Mouse (Mus musculus): ENCODE data around the gene Fth1. TPM values are rescaled to one million over a fixed set of nuclear protein-coding genes. Genes with fewer than 3 reads are reported as not detected.
"Not testable (repeated sequence)": the region's sequence is repeated elsewhere in the genome, so short reads cannot be mapped to it uniquely, and the experiment has no call there.

Fth1 gene
- polyA plus RNA-seq, 1 experiment from 2014 or later: 1,524 TPM

DNA sequence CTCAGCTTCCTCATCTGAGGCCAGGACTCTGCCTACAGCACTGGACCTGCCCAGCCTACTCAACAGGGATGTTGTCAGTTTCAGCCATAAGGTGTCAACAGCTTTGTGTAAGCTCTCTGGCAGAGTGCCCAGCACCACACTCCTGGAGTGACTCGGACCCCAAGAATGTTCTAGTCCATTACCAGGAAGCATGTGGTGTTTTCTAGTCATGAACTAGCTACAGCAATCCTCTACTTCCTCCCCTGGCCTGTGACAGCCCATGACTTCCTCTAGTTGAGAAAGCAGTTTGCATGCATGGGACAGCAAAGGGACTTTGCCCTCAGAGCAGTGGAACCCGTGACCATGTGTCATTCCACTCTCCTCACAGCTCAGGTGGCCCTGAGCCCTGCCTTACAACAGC is 5.5 kb upstream of the Fth1 start:
- H3K4me2 ChIP-seq (replicated peaks; ENCODE audit: low read depth, low read length); H3K9me3 ChIP-seq (ENCODE audit: control insufficient read depth, low read depth, low read length); H3K27ac ChIP-seq (ENCODE audit: low read length); H3K4me3 ChIP-seq (ENCODE audit: low read depth, low read length); H3K27me3 ChIP-seq (ENCODE audit: control insufficient read depth, insufficient read depth, low read length); H3K4me1 ChIP-seq (ENCODE audit: control insufficient read depth, insufficient read depth, low read length); H3K36me3 ChIP-seq (ENCODE audit: control insufficient read depth, insufficient read depth, low read length); H3K9ac ChIP-seq (replicated peaks; ENCODE audit: low read depth, low read length): not testable (repeated sequence)
- WGBS: 55% methylated on average over 2 of the region's 2 CpGs
- ATAC-seq (ENCODE audit: insufficient number of reproducible peaks, insufficient read depth, low FRiP score, low read depth): peak; percentile 56; the same call in 1 of the 2 replicates

DNA sequence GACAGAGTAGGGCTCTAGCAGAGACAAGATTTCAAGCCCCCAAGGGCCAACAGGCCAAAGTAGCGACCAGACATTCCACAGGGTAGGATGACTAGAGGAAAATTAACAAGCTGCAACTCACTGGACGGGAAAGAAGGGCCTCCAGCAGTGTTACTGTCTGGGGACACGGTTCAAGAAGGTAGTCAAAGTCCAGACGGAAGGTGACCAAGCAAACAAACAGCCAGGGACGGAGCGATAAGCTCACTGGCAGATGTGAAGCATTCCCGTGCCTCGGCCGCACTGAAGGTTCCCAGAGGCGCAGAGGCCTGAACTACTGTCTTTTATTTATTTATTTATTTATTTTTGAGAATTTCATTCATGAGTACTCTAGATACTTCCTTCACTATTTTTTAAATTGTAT is 3.3 kb upstream of the Fth1 start:
- H3K9me3 ChIP-seq (ENCODE audit: control insufficient read depth, low read depth, low read length): no peaks in the 10 kb centered on the region
- H3K9ac ChIP-seq (replicated peaks; ENCODE audit: low read depth, low read length): no peak overlapping the region
- no peak overlapping the region for H3K4me2 ChIP-seq (replicated peaks; ENCODE audit: low read depth, low read length)
- 76% methylated on average over 10 of the region's 10 CpGs for WGBS
- H3K27me3 ChIP-seq (ENCODE audit: control insufficient read depth, insufficient read depth, low read length): no peaks in the 10 kb centered on the region
- H3K4me1 ChIP-seq (ENCODE audit: control insufficient read depth, insufficient read depth, low read length): peaks cover 10% of the 10 kb centered on the region; the same call in 1 of the 2 replicates
- no peak overlapping the region for H3K4me3 ChIP-seq (ENCODE audit: low read depth, low read length)
- H3K27ac ChIP-seq (ENCODE audit: low read length): no peak overlapping the region
- ATAC-seq (ENCODE audit: insufficient number of reproducible peaks, insufficient read depth, low FRiP score, low read depth): no peak
- no peaks in the 10 kb centered on the region for H3K36me3 ChIP-seq (ENCODE audit: control insufficient read depth, insufficient read depth, low read length)

DNA sequence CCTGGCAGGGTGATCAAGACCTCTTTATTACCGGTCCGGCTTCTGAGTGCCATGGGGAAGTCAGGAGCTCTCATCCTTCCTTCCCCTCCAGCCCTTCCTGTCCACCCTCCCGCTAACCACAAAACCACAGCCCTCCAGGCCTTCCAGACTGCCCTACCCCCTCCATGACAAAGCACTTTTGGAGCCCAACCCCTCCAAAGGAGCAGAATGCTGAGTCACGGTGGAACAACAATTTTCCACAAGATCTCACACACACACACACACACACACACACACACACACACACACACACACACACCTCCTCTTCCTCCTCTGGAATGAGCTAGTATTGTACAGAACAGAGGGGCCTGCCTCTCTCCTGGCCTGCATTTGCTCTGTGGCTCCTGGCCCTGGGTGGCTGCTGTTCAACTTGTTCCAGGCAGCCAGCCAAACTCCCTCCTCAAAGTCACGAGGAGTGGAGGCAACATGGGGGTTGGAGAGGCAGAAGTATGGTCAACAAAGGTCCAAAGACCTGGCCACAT is 1.9 kb upstream of the Fth1 start:
- 53% methylated on average over 5 of the region's 5 CpGs for WGBS
- ATAC-seq (ENCODE audit: insufficient number of reproducible peaks, insufficient read depth, low FRiP score, low read depth): no peak
- H3K9ac ChIP-seq (replicated peaks; ENCODE audit: low read depth, low read length): no peak overlapping the region
- H3K4me2 ChIP-seq (replicated peaks; ENCODE audit: low read depth, low read length): no peak overlapping the region
- no peak overlapping the region for H3K27ac ChIP-seq (ENCODE audit: low read length)
- peaks cover 11% of the 10 kb centered on the region for H3K4me1 ChIP-seq (ENCODE audit: control insufficient read depth, insufficient read depth, low read length)
- no peak overlapping the region for H3K4me3 ChIP-seq (ENCODE audit: low read depth, low read length)
- no peaks in the 10 kb centered on the region for H3K36me3 ChIP-seq (ENCODE audit: control insufficient read depth, insufficient read depth, low read length)
- no peaks in the 10 kb centered on the region for H3K27me3 ChIP-seq (ENCODE audit: control insufficient read depth, insufficient read depth, low read length)
- no peaks in the 10 kb centered on the region for H3K9me3 ChIP-seq (ENCODE audit: control insufficient read depth, low read depth, low read length)

DNA sequence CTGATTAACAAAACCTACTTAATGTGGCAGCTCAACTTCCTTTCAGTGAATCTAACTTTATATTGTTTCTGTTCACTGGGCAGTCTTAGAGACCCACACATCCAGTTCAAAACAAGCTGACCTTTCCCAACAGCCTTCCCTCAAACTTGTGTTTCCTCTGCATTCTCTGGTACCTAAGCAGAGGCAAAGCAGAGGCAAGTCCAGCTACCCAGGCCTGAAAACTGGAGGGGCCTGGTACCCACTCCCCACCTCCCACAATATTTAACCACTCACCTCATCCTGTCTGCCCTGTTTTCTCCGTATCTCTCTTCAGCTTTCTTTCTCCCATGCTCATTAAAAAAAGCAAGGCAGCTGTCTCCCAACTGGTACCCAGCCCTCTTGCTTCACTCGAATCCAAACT is 1.2 kb upstream of the Fth1 start:
- no peak overlapping the region for H3K27ac ChIP-seq (ENCODE audit: low read length)

DNA sequence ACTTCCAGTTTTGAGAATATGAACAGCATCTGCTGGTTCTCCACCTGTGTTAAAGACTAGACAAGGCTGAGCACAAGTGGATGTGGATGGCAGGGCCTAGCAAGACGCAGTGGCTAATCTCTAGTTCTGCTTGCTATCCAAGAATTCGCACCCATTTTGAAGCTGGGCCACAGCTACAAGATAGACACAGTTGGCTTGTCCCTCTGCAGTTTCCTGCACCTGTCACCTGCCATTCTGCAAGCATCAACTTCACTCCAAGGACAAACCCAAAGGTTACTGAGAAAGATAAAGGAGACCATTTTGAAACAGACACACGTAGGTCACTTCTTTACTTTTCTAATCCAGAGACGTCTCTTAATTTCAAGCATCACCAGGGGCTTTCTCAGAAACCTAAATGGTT is 1.2 kb downstream of the Fth1 start:
- ATAC-seq (ENCODE audit: insufficient number of reproducible peaks, insufficient read depth, low FRiP score, low read depth): no peak
- peak overlapping the region; percentile 75 for H3K4me2 ChIP-seq (replicated peaks; ENCODE audit: low read depth, low read length)
- no peaks in the 10 kb centered on the region for H3K27me3 ChIP-seq (ENCODE audit: control insufficient read depth, insufficient read depth, low read length)
- peak overlapping the region; percentile 95 for H3K27ac ChIP-seq (ENCODE audit: low read length)
- peaks cover 19% of the 10 kb centered on the region for H3K4me1 ChIP-seq (ENCODE audit: control insufficient read depth, insufficient read depth, low read length)
- H3K4me3 ChIP-seq (ENCODE audit: low read depth, low read length): peak overlapping the region; percentile 92; the same call in 1 of the 2 replicates
- no peaks in the 10 kb centered on the region for H3K9me3 ChIP-seq (ENCODE audit: control insufficient read depth, low read depth, low read length)
- H3K9ac ChIP-seq (replicated peaks; ENCODE audit: low read depth, low read length): 0 out of 2 replicates have a peak overlapping the region, but pooled peaks have one; percentile 36
- 73% methylated on average over 4 of the region's 4 CpGs for WGBS
- H3K36me3 ChIP-seq (ENCODE audit: control insufficient read depth, insufficient read depth, low read length): peaks cover 22% of the 10 kb centered on the region

More for the DNA sequence above, 1.2 kb upstream of the Fth1 start:
- 81% methylated on average over 2 of the region's 2 CpGs for WGBS
- H3K4me2 ChIP-seq (replicated peaks; ENCODE audit: low read depth, low read length): no peak overlapping the region
- H3K36me3 ChIP-seq (ENCODE audit: control insufficient read depth, insufficient read depth, low read length): peaks cover 2% of the 10 kb centered on the region; the same call in 1 of the 2 replicates
- peaks cover 17% of the 10 kb centered on the region for H3K4me1 ChIP-seq (ENCODE audit: control insufficient read depth, insufficient read depth, low read length)
- H3K4me3 ChIP-seq (ENCODE audit: low read depth, low read length): no peak overlapping the region
- H3K27me3 ChIP-seq (ENCODE audit: control insufficient read depth, insufficient read depth, low read length): no peaks in the 10 kb centered on the region
- no peak overlapping the region for H3K9ac ChIP-seq (replicated peaks; ENCODE audit: low read depth, low read length)
- no peak for ATAC-seq (ENCODE audit: insufficient number of reproducible peaks, insufficient read depth, low FRiP score, low read depth)
- H3K9me3 ChIP-seq (ENCODE audit: control insufficient read depth, low read depth, low read length): no peaks in the 10 kb centered on the region

DNA sequence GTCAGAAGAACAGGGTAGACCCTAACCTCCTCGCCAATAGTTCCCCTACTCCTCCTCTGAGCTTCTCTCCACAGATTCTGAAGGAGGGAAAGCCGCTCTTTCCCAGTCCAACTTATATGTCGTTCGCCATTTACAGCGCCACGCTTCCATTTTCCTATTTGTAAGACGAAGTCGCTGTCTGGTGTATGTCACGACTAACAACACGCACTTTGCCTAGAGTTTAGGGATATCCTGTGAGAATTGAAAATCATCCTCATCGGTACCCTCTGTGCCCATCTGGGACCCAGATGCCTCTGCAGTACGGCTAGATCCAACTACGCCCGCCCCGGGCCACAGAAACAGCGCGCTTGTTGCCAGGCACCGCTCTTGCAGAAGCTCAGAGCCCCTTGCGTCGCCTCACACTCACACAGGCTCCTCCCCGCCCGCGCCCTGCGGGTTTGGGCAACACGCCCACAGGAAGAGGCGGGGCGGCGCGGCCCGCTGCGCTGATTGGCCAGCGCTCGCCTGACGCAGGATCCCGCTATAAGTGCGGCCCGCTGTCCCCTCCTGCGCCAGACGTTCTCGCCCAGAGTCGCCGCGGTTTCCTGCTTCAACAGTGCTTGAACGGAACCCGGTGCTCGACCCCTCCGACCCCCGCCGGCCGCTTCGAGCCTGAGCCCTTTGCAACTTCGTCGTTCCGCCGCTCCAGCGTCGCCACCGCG is 1.9 kb downstream of the Fth1 start:
- Histone ChIP-seq H3K27ac (ENCODE audit: low read length) (peak overlapping the region; percentile 95), H3K4me3 (ENCODE audit: low read depth, low read length) (peak overlapping the region; percentile 92), H3K4me2 (replicated peaks; ENCODE audit: low read depth, low read length) (peak overlapping the region; percentile 85), H3K4me1 (ENCODE audit: control insufficient read depth, insufficient read depth, low read length) (peaks cover 19% of the 10 kb centered on the region), H3K9me3 (ENCODE audit: control insufficient read depth, low read depth, low read length) (no peaks in the 10 kb centered on the region), H3K36me3 (ENCODE audit: control insufficient read depth, insufficient read depth, low read length) (peaks cover 22% of the 10 kb centered on the region), H3K27me3 (ENCODE audit: control insufficient read depth, insufficient read depth, low read length) (no peaks in the 10 kb centered on the region), H3K9ac (replicated peaks; ENCODE audit: low read depth, low read length) (peak overlapping the region; percentile 95)
- WGBS: under 1% methylated on average over 59 of the region's 59 CpGs
- peak; percentile 99 for ATAC-seq (ENCODE audit: insufficient number of reproducible peaks, insufficient read depth, low FRiP score, low read depth)

DNA sequence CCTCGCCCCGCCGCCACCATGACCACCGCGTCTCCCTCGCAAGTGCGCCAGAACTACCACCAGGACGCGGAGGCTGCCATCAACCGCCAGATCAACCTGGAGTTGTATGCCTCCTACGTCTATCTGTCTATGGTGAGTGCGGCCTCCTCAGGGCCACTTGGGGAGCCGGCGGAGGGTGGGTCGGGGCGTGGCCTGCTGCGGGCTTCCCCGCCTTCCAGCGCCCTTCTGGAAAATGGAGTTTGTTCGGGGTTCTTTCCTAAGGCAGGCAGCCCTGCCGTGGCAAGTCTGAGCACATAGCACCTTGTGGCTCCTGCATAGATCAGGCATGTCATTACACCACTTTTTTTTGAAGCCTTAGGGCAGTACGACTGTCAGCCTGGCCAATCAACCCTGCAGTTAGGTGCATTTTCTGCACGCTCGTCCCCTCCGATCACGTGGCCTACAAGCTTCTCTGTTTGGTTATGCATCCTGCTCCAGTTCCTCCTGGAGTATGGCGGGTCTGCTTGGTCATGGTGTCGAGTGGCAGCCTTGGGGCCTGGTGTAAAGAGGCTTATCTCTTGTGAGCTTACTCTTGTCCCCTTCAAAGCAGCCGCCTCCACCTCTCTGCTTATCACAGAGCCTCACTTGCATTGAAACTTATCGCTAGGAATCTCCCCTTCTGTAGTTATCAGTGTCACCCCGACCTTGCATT is 2.6 kb downstream of the Fth1 start:
- Histone ChIP-seq H3K4me3 (ENCODE audit: low read depth, low read length) (peak overlapping the region; percentile 92), H3K9me3 (ENCODE audit: control insufficient read depth, low read depth, low read length) (no peaks in the 10 kb centered on the region), H3K4me2 (replicated peaks; ENCODE audit: low read depth, low read length) (peak overlapping the region; percentile 85), H3K36me3 (ENCODE audit: control insufficient read depth, insufficient read depth, low read length) (peaks cover 22% of the 10 kb centered on the region), H3K27ac (ENCODE audit: low read length) (peak overlapping the region; percentile 95), H3K4me1 (ENCODE audit: control insufficient read depth, insufficient read depth, low read length) (peaks cover 19% of the 10 kb centered on the region), H3K9ac (replicated peaks; ENCODE audit: low read depth, low read length) (peak overlapping the region; percentile 95), H3K27me3 (ENCODE audit: control insufficient read depth, insufficient read depth, low read length) (no peaks in the 10 kb centered on the region)
- ATAC-seq (ENCODE audit: insufficient number of reproducible peaks, insufficient read depth, low FRiP score, low read depth): peak; percentile 81
- WGBS: under 1% methylated on average over 31 of the region's 31 CpGs

DNA sequence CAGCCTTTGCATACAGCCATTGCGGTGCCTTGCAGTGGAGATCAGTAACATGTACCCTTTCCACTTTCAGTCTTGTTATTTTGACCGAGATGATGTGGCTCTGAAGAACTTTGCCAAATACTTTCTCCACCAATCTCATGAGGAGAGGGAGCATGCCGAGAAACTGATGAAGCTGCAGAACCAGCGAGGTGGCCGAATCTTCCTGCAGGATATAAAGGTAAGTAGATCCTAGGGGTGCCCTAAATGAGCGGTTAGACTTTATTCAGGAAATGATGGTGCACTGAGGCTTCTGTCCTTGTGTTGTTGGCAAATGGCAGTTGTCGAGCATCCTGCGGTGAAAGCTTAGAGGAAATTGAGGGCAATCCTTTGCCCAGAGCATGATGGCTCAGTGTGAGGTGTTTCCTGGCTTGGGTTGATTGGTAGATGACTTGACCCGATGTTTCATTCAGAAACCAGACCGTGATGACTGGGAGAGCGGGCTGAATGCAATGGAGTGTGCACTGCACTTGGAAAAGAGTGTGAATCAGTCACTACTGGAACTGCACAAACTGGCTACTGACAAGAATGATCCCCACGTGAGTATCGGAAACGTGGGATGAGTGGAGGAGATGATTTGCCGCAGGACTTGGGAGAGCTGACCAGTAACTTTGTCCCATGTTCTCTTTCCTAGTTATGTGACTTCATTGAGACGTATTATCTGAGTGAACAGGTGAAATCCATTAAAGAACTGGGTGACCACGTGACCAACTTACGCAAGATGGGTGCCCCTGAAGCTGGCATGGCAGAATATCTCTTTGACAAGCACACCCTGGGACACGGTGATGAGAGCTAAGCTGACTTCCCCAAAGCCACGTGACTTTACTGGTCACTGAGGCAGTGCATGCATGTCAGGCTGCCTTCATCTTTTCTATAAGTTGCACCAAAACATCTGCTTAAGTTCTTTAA is 4.0 kb downstream of the Fth1 start:
- no peaks in the 10 kb centered on the region for H3K9me3 ChIP-seq (ENCODE audit: control insufficient read depth, low read depth, low read length)
- 90% methylated on average over 20 of the region's 20 CpGs for WGBS
- H3K4me2 ChIP-seq (replicated peaks; ENCODE audit: low read depth, low read length): peak overlapping the region; percentile 85
- H3K4me3 ChIP-seq (ENCODE audit: low read depth, low read length): peak overlapping the region; percentile 92
- H3K36me3 ChIP-seq (ENCODE audit: control insufficient read depth, insufficient read depth, low read length): peaks cover 22% of the 10 kb centered on the region
- H3K27ac ChIP-seq (ENCODE audit: low read length): no peak overlapping the region
- no peak for ATAC-seq (ENCODE audit: insufficient number of reproducible peaks, insufficient read depth, low FRiP score, low read depth)
- H3K27me3 ChIP-seq (ENCODE audit: control insufficient read depth, insufficient read depth, low read length): no peaks in the 10 kb centered on the region
- H3K4me1 ChIP-seq (ENCODE audit: control insufficient read depth, insufficient read depth, low read length): peaks cover 15% of the 10 kb centered on the region
- peak overlapping the region; percentile 95; the same call in 1 of the 2 replicates for H3K9ac ChIP-seq (replicated peaks; ENCODE audit: low read depth, low read length)
